Mouse (Mus musculus) spleen, postnatal 0 days (tissue): Measurements from ENCODE around the gene Stfa2l1. TPM values are rescaled to one million over a fixed set of nuclear protein-coding genes. Genes with fewer than 3 reads are reported as not detected.

Experiments used
- polyA plus RNA-seq: library from polyadenylated mRNA; unstranded; fragments of >200 nt; fragmentation: Nextera tagmentation; extraction: Ambion mirVana; gene quantifications from 2 replicates; pipeline ENCODE4 v1.2.1, GENCODE M21; 2015

The Stfa2l1 gene
- polyA plus RNA-seq, result 634 and 837 TPM in 2 replicates

GRCm38 (mm10) chr16:36156402-36156975 lies at the start of gene Stfa2l1:
TSS of gene Stfa2l1 (plus strand) at chr16:36156811.

GRCm38 (mm10) chr16:36131141-36131540 lies 25.5 kb upstream of the Stfa2l1 start, which contains the start of gene Csta1:
TSS of gene Csta1 (minus strand) at chr16:36131241.

GRCm38 (mm10) chr16:36183912-36184311 lies 27.3 kb downstream of the Stfa2l1 start, which contains the start of gene Gm5483:
TSS of gene Gm5483 (plus strand) at chr16:36184212.

GRCm38 (mm10) chr16:36209967-36210453 lies 53.4 kb downstream of the Stfa2l1 start, which contains the start of gene Gm5416:
TSS of gene Gm5416 (plus strand) at chr16:36210403.

Other genes with a start within 250 kb of the Stfa2l1 start
- gene Parp9, start 218.3 kb upstream of the Stfa2l1 start, polyA plus RNA-seq, result 15.9 and 18.4 TPM in 2 replicates
- gene Dtx3l, start 217.7 kb upstream of the Stfa2l1 start, polyA plus RNA-seq, result 6.4 and 7.8 TPM in 2 replicates
- 24.0 and 24.6 TPM in 2 replicates for gene Kpna1, start 178.1 kb upstream of the Stfa2l1 start, polyA plus RNA-seq
- gene Wdr5b, start 115.6 kb upstream of the Stfa2l1 start, polyA plus RNA-seq, result 4.4 and 4.8 TPM in 2 replicates
- 156 and 159 TPM in 2 replicates for gene Fam162a, start 85.2 kb upstream of the Stfa2l1 start, polyA plus RNA-seq
- gene Ccdc58, start 85.1 kb upstream of the Stfa2l1 start, polyA plus RNA-seq, result 42.3 and 45.4 TPM in 2 replicates
- 0.08 and 0.23 TPM in 2 replicates for gene Csta1, start 25.6 kb upstream of the Stfa2l1 start, polyA plus RNA-seq
- gene Gm5483, start 27.4 kb downstream of the Stfa2l1 start, polyA plus RNA-seq, result 1,313 and 1,703 TPM in 2 replicates
- 55.9 and 65.7 TPM in 2 replicates for gene Gm5416, start 53.6 kb downstream of the Stfa2l1 start, polyA plus RNA-seq
- gene 2010005H15Rik, start 64.7 kb downstream of the Stfa2l1 start, polyA plus RNA-seq, result 394 and 475 TPM in 2 replicates
- 2,161 and 2,883 TPM in 2 replicates for gene Stfa1, start 120.1 kb downstream of the Stfa2l1 start, polyA plus RNA-seq
- 18.7 and 20.5 TPM in 2 replicates for gene BC117090, start 177.5 kb downstream of the Stfa2l1 start, polyA plus RNA-seq
- gene BC100530, start 210.9 kb downstream of the Stfa2l1 start, polyA plus RNA-seq, result 1,785 and 2,465 TPM in 2 replicates